Mouse (Mus musculus) heart, embryonic 14.5 days (tissue): ENCODE measurements around the gene Nyap1. TPM values are rescaled to one million over a fixed set of nuclear protein-coding genes. Genes with fewer than 3 reads are reported as not detected.
"Not testable (repeated sequence)": the region's sequence is repeated elsewhere in the genome, so short reads cannot be mapped to it uniquely, and the experiment has no call there.

Source experiments
- ATAC-seq: fragments of 200-750 bp; cut with Nextera tagmentation; 2 replicates; pipeline ENCODE4 v1.8.0; 2017; ENCODE audit warnings: low read depth, moderate TSS enrichment; ENCODE audit not compliant: insufficient number of reproducible peaks, insufficient read depth, low FRiP score
- H3K27ac ChIP-seq, 2 experiments: fragments of 200-500 bp in 1 of 2; fragments of 300-500 bp in 1 of 2; sonication (generic) in 1 of 2; replicated peaks in 1 of 2; 2 replicates each; pipeline ENCODE4 v1.5.1; 2012 to 2014; ENCODE audit warnings: low read depth in 2 of 2, low read length in 2 of 2, control low read depth in 1 of 2, mild to moderate bottlenecking in 1 of 2, mixed read lengths in 1 of 2; ENCODE audit not compliant: control insufficient read depth in 1 of 2, insufficient read depth in 1 of 2
- H3K27me3 ChIP-seq: fragments of 300-500 bp; sonication (generic); 2 replicates; pipeline ENCODE4 v1.6.1; 2014; ENCODE audit warnings: mild to moderate bottlenecking, low read length, control low read depth; ENCODE audit not compliant: control insufficient read depth, insufficient read depth
- H3K36me3 ChIP-seq: fragments of 300-500 bp; sonication (generic); 2 replicates; pipeline ENCODE4 v1.6.1; 2014; ENCODE audit warnings: mild to moderate bottlenecking, control low read depth, low read length, mixed read lengths; ENCODE audit not compliant: control insufficient read depth, insufficient read depth
- H3K4me1 ChIP-seq, 2 experiments: fragments of 200-500 bp in 1 of 2; fragments of 300-500 bp in 1 of 2; sonication (generic) in 1 of 2; 2 replicates each; pipeline ENCODE4 v1.6.1; 2012 to 2014; ENCODE audit warnings: low read length in 2 of 2, control low read depth in 1 of 2, mixed read lengths in 1 of 2; ENCODE audit not compliant: control insufficient read depth in 2 of 2, insufficient read depth in 2 of 2
- H3K4me2 ChIP-seq: fragments of 300-500 bp; sonication (generic); 2 replicates; pipeline ENCODE4 v1.6.1; 2014; ENCODE audit warnings: mild to moderate bottlenecking, low read length
- H3K4me3 ChIP-seq, 2 experiments: fragments of 200-500 bp in 1 of 2; fragments of 300-500 bp in 1 of 2; sonication (generic) in 1 of 2; 2 replicates each; pipeline ENCODE4 v1.5.1; 2012 to 2014; ENCODE audit warnings: low read length in 2 of 2, mild to moderate bottlenecking in 2 of 2, control low read depth in 1 of 2, low read depth in 1 of 2, moderate library complexity in 1 of 2; ENCODE audit not compliant: control insufficient read depth in 1 of 2, insufficient read depth in 1 of 2
- H3K9ac ChIP-seq: fragments of 300-500 bp; sonication (generic); 2 replicates; pipeline ENCODE4 v1.6.1; 2014; ENCODE audit warnings: mild to moderate bottlenecking, low read length
- H3K9me3 ChIP-seq: fragments of 300-500 bp; sonication (generic); 2 replicates; pipeline ENCODE4 v1.6.1; 2016; ENCODE audit warnings: low read length, control low read depth; ENCODE audit not compliant: control insufficient read depth
- WGBS: fragments of 180-500 bp; shearing (Covaris S2); extraction: QIAGEN DNeasy Blood & Tissue Kit; methylation state at CpG from one replicate; pipeline ENCODE4 v1.1.7; 2014; 5-methylcytosine and 5-hydroxymethylcytosine counted together
- polyA plus RNA-seq: library from polyadenylated mRNA; unstranded; fragments of >200 nt; fragmentation: Nextera tagmentation; extraction: Ambion mirVana; gene quantifications from 2 replicates; pipeline ENCODE4 v1.2.1, GENCODE M21; 2014

Gene Nyap1
- polyA plus RNA-seq, 1 experiment from 2014 or later = 0.57 TPM

DNA sequence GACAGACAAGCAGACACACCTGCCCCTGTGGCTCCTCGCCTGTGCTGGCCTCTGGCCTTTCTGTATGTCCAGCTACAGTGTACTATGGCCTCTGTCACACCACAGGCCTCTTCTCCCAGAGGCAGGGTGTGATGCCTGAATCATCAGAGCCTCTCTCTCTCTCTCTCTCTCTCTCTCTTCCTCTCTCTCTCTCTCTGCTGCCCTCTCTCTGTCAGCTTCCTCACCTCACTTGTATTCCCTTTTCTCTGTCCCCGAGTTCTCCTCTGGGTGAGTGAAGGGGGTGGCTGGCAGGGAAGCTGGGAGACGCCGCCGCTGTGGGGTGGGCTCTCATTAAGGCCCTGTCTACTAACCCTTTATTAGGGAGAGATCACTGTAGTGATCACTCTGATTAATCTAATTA lies 2.9 kb downstream of the Nyap1 start:
- Histone ChIP-seq H3K36me3 (peaks cover 10% of the 10 kb centered on the region; the same call in 1 of the 2 replicates), H3K27ac (no peak overlapping the region), H3K4me2 (no peak overlapping the region), H3K4me3 (no peak overlapping the region), H3K9ac (no peak overlapping the region), H3K9me3 (no peaks in the 10 kb centered on the region), H3K27me3 (no peaks in the 10 kb centered on the region), H3K4me1 (peaks cover 3 to 8% of the 10 kb centered on the region in 2 experiments; a peak in 3 of 4 replicates)
- WGBS = 49% methylated on average over 5 of the region's 5 CpGs
- no peak for ATAC-seq

DNA sequence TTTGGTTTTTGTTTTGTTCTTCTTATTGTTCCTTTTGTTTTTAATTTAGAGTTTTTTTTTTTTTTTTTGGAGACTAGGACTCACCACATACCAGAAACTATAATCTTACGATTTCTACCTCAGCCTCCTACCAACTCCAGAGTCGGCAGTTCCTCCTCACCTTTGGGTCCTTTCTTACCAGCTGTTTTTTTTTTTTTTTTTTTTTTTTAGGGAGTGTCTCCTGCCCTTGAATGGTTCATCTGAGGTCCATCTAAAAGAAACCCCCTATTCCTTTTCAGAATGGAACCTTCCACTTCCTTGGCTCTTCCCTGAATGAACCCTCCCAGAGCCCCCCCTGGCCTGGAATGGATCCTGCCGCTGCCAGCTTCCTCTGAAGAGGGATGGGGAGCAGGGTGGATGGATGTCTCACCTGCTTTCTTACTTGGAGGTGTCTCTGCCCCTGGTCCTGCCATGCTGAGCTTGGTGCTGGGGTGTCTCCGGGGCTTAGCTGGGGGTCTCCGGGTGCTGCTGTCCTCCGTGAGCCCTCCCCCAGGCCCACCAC lies 3.9 kb downstream of the Nyap1 start:
- H3K9ac ChIP-seq = no peak overlapping the region
- peaks cover 13% of the 10 kb centered on the region for H3K36me3 ChIP-seq
- no peaks in the 10 kb centered on the region for H3K9me3 ChIP-seq
- no peak overlapping the region for H3K4me2 ChIP-seq
- H3K27me3 ChIP-seq = no peaks in the 10 kb centered on the region
- H3K4me3 ChIP-seq = no peak overlapping the region
- H3K4me1 ChIP-seq = peaks cover 3 to 8% of the 10 kb centered on the region in 2 experiments; a peak in 3 of 4 replicates
- no peak overlapping the region for H3K27ac ChIP-seq
- ATAC-seq = no peak
- WGBS = 90% methylated on average over 6 of the region's 6 CpGs

DNA sequence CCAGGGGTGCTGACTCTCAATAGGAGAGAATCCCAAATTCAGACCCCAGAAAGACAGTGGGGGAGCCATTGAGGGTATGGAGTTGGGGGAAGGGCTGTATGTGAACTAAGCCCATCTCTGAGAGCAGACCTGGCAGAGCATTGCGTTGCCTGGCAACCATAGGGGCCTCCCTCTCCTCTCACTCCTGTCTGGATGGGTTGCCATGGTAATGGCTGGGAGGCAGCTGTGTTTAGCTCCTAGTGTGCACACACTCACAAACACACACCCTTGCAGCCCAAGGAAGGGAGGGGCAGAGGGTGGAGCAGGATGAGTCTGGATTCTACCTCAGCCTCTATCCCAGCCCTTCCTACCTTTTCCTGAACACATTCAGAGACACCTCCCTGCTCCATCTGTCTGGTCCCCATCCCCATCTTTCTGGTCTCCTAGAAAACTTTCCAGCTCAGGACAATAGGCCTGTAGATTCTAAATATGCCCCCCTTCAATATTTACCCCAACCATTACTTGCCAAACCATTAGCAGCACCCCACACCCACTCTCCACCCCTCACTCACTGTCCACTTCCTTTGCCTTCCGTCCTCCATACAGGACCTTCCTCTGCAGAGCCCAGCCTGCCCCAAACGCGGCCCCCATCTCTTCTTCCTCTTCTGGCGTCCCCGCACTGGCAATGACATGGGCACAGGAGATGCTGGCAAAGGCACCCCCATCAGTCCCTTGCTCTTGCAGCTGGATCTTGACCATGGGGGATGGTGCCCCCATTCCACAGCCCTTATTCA lies 6.9 kb downstream of the Nyap1 start:
- Histone ChIP-seq H3K9me3 (no peaks in the 10 kb centered on the region), H3K27ac (no peak overlapping the region), H3K27me3 (no peaks in the 10 kb centered on the region), H3K4me3 (no peak overlapping the region), H3K4me1 (peaks cover 0 to 3% of the 10 kb centered on the region in 2 experiments; a peak in 1 of 4 replicates), H3K36me3 (peaks cover 15% of the 10 kb centered on the region), H3K4me2 (no peak overlapping the region), H3K9ac (no peak overlapping the region)
- 76% methylated on average over 6 of the region's 6 CpGs for WGBS
- no peak for ATAC-seq

DNA sequence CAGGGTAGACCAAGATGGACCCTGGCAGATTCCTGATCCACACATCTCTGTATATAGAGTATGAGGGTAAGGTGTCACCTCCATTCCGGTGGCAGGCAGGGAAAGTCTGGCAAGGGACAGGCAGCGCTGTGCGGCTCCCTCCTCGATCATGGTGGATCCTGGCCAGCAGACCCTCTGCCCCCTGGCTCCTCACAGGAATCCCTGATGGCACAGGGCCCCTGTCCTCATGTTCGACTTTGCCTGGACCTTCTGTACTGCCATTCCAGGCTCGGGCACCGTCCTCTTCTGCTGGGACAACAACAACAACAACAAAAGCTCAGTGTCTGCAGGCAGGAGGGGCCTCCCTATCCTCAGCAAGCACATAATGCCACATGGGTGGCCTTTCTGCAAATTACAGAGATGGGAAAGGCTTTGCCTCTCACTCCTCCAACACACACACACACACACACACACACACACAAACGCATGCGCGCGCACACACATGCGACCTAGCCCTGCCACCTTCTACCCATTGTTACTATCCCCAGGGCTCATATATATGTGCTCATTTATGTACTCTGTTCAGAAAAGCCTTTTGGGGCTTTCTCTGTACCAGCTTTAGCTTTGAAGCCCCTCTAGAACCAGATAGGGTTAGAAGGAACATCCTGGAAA lies 7.6 kb downstream of the Nyap1 start:
- H3K36me3 ChIP-seq = peaks cover 15% of the 10 kb centered on the region
- 91% methylated on average over 12 of the region's 12 CpGs for WGBS
- no peaks in the 10 kb centered on the region for H3K9me3 ChIP-seq
- H3K4me1 ChIP-seq = no peaks in the 10 kb centered on the region; a peak in 1 of 4 replicates
- no peak for ATAC-seq
- H3K9ac ChIP-seq = no peak overlapping the region
- no peak overlapping the region for H3K27ac ChIP-seq
- H3K27me3 ChIP-seq = no peaks in the 10 kb centered on the region
- no peak overlapping the region for H3K4me2 ChIP-seq
- no peak overlapping the region for H3K4me3 ChIP-seq

DNA sequence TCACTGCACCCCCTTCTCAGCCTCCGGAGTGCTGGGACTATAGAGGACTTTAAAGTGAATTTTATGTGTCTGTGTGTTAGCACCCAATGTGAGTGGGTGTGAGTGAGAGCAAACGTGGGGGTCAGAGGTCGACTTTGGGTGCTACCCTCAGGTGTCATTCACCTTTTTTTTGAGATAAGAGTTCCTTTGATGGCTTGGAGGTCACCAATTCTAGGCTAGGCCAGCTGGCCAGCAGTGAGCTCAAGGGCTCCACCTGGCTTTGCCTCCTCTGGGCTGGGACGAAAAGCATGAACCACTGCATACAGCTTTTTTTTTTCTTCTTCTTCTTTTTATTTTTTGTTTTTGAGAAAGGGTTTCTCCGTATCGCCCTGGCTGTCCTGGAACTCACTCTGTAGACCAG lies 14.6 kb downstream of the Nyap1 start:
- Histone ChIP-seq H3K9me3 (no peaks in the 10 kb centered on the region), H3K27me3 (no peaks in the 10 kb centered on the region), H3K9ac (no peak overlapping the region), H3K36me3 (no peaks in the 10 kb centered on the region), H3K4me3 (no peak overlapping the region), H3K4me1 (no peaks in the 10 kb centered on the region), H3K4me2 (no peak overlapping the region), H3K27ac (no peak overlapping the region)
- 60% methylated on average over 6 of the region's 6 CpGs for WGBS
- no peak for ATAC-seq

DNA sequence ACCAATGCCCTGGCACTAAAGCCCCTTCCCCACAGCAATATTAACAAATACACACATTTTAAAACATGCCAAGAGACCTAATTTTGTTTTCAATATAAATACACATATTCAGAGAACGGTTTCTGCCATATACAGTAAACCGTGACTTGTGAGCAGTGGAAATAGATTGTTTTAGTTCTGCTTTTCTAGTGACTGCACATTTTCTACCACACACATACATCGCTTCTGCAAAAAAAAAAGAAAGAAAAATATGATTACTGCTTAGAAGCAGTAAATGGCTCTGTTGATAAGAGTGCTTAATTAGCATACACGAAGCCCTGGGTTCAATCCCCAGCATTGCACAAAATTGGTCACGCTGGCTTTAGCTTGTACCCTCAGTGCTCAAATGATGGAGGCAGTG lies 17.6 kb downstream of the Nyap1 start:
- Histone ChIP-seq H3K9ac (no peak overlapping the region), H3K27ac (no peak overlapping the region), H3K9me3 (no peaks in the 10 kb centered on the region), H3K4me3 (no peak overlapping the region), H3K4me1 (peaks cover 7 to 12% of the 10 kb centered on the region in 2 experiments), H3K27me3 (no peaks in the 10 kb centered on the region), H3K36me3 (no peaks in the 10 kb centered on the region), H3K4me2 (no peak overlapping the region)
- ATAC-seq = no peak
- 80% methylated on average over 5 of the region's 5 CpGs for WGBS

DNA sequence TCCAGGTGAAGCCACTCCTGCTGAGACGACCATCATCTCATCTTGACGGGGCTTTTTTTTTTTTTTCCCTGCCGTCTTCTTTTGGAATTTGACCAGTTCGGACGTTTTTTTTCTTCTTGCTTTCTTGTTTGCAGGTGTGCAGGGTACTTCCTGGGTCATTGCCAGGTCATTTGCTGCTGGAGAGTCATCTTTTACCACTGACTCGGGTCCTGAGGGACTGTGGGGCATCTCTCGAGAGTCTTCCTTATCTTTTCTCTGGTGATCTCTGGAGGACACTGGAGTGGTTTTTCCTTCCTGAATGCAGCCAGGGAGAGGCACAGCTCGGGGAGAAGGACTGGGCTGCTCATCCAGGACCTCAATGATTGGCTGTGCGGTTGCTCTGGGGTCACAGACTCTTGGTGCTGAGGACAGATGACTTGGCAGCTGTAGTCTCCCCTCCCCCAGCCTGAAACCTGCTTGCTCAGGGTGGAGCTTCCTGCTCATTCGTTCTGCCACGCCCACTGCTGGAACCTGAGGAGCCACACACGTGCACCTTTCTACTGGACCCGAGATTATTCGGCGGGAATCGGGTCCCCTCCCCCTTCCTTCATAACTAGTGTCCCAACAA lies 20.7 kb downstream of the Nyap1 start:
- not testable (repeated sequence) for H3K27ac ChIP-seq, H3K9ac ChIP-seq, H3K9me3 ChIP-seq, H3K36me3 ChIP-seq, ATAC-seq, H3K27me3 ChIP-seq
- 22% methylated on average over 9 of the region's 16 CpGs for WGBS
- H3K4me2 ChIP-seq = peak overlapping the region; percentile 50
- peaks cover 12% of the 10 kb centered on the region in 2 experiments for H3K4me1 ChIP-seq
- H3K4me3 ChIP-seq = peak overlapping the region in 1 of 2 experiments; percentile 15; a peak in 2 of 4 replicates
